Mouse (Mus musculus): ENCODE measurements around the gene Zfp653. TPM values are rescaled to one million over a fixed set of nuclear protein-coding genes. Genes with fewer than 3 reads are reported as not detected.
A peak's percentile ranks its signal among the peaks of the same experiment; 100 is the strongest.

The Zfp653 gene
- polyA plus RNA-seq, 1 experiment from 2014 or later: 12.4 TPM

GRCm38 (mm10) chr9:22049721-22050270, 21.4 kb downstream of the Zfp653 start:
- Histone ChIP-seq H3K27me3 (ENCODE audit: control insufficient read depth, insufficient read depth, low read length) (no peaks in the 10 kb centered on the region), H3K9me3 (ENCODE audit: control insufficient read depth, low read length) (no peaks in the 10 kb centered on the region), H3K9ac (peak overlapping the region; percentile 99), H3K4me1 (replicated peaks; ENCODE audit: control insufficient read depth, insufficient read depth, low read length) (peaks cover 40% of the 10 kb centered on the region), H3K4me3 (replicated peaks; ENCODE audit: low read length) (peak overlapping the region; percentile 96), H3K4me2 (replicated peaks) (peak overlapping the region; percentile 87), H3K36me3 (replicated peaks; ENCODE audit: control insufficient read depth, insufficient read depth) (no peaks in the 10 kb centered on the region), H3K27ac (peak overlapping the region; percentile 94)
- WGBS: 19% methylated on average over 4 of the region's 4 CpGs
- no peak for DNase-seq (ENCODE audit: low spot score)
- no peak for ATAC-seq (ENCODE audit: low FRiP score)

- peak overlapping the region; percentile 94 for H3K27ac ChIP-seq
- peaks cover 36% of the 10 kb centered on the region for H3K4me1 ChIP-seq (replicated peaks; ENCODE audit: control insufficient read depth, insufficient read depth, low read length)
- no peaks in the 10 kb centered on the region for H3K27me3 ChIP-seq (ENCODE audit: control insufficient read depth, insufficient read depth, low read length)
- H3K9me3 ChIP-seq (ENCODE audit: control insufficient read depth, low read length): no peaks in the 10 kb centered on the region
- ATAC-seq (ENCODE audit: low FRiP score): no peak
- H3K4me2 ChIP-seq (replicated peaks): peak overlapping the region; percentile 87
- peak overlapping the region; percentile 99 for H3K9ac ChIP-seq
- H3K36me3 ChIP-seq (replicated peaks; ENCODE audit: control insufficient read depth, insufficient read depth): no peaks in the 10 kb centered on the region
- 69% methylated on average over 10 of the region's 11 CpGs for WGBS
- peak overlapping the region; percentile 96 for H3K4me3 ChIP-seq (replicated peaks; ENCODE audit: low read length)
- no peak for DNase-seq (ENCODE audit: low spot score)
Observed at GRCm38 (mm10) chr9:22049315-22049714, 21.9 kb downstream of the Zfp653 start.

- 54% methylated on average over 9 of the region's 9 CpGs for WGBS
- Histone ChIP-seq H3K4me2 (replicated peaks) (peak overlapping the region; percentile 87), H3K9me3 (ENCODE audit: control insufficient read depth, low read length) (no peaks in the 10 kb centered on the region), H3K4me3 (replicated peaks; ENCODE audit: low read length) (no peak overlapping the region), H3K27ac (no peak overlapping the region), H3K4me1 (replicated peaks; ENCODE audit: control insufficient read depth, insufficient read depth, low read length) (peaks cover 38% of the 10 kb centered on the region), H3K9ac (0 out of 2 replicates have a peak overlapping the region, but pooled peaks have one; percentile 40), H3K27me3 (ENCODE audit: control insufficient read depth, insufficient read depth, low read length) (no peaks in the 10 kb centered on the region), H3K36me3 (replicated peaks; ENCODE audit: control insufficient read depth, insufficient read depth) (no peaks in the 10 kb centered on the region)
- DNase-seq (ENCODE audit: low spot score) (no peak), ATAC-seq (ENCODE audit: low FRiP score) (no peak)
Observed at GRCm38 (mm10) chr9:22047329-22047728, 23.8 kb downstream of the Zfp653 start.

- Histone ChIP-seq H3K27me3 (ENCODE audit: control insufficient read depth, insufficient read depth, low read length) (no peaks in the 10 kb centered on the region), H3K4me1 (replicated peaks; ENCODE audit: control insufficient read depth, insufficient read depth, low read length) (peaks cover 6% of the 10 kb centered on the region; the same call in 1 of the 2 replicates), H3K36me3 (replicated peaks; ENCODE audit: control insufficient read depth, insufficient read depth) (no peaks in the 10 kb centered on the region), H3K27ac (no peak overlapping the region), H3K9me3 (ENCODE audit: control insufficient read depth, low read length) (no peaks in the 10 kb centered on the region), H3K4me3 (replicated peaks; ENCODE audit: low read length) (no peak overlapping the region), H3K9ac (no peak overlapping the region), H3K4me2 (replicated peaks) (no peak overlapping the region)
- ATAC-seq (ENCODE audit: low FRiP score) (no peak), DNase-seq (ENCODE audit: low spot score) (no peak)
- WGBS: 72% methylated on average over 2 of the region's 2 CpGs
Observed at GRCm38 (mm10) chr9:22041832-22042231, 29.3 kb downstream of the Zfp653 start.

- no peaks in the 10 kb centered on the region for H3K27me3 ChIP-seq (ENCODE audit: control insufficient read depth, insufficient read depth, low read length)
- no peaks in the 10 kb centered on the region for H3K9me3 ChIP-seq (ENCODE audit: control insufficient read depth, low read length)
- peaks cover 40% of the 10 kb centered on the region for H3K36me3 ChIP-seq (replicated peaks; ENCODE audit: control insufficient read depth, insufficient read depth)
- WGBS: 82% methylated on average over 10 of the region's 10 CpGs
- H3K9ac ChIP-seq: no peak overlapping the region
- DNase-seq (ENCODE audit: low spot score): no peak
- no peak overlapping the region for H3K27ac ChIP-seq
- H3K4me1 ChIP-seq (replicated peaks; ENCODE audit: control insufficient read depth, insufficient read depth, low read length): peaks cover 16% of the 10 kb centered on the region
- H3K4me3 ChIP-seq (replicated peaks; ENCODE audit: low read length): no peak overlapping the region
- H3K4me2 ChIP-seq (replicated peaks): no peak overlapping the region
- no peak for ATAC-seq (ENCODE audit: low FRiP score)
Observed at GRCm38 (mm10) chr9:22037826-22038225, 33.4 kb downstream of the Zfp653 start.

GRCm38 (mm10) chr9:22035300-22036044, 35.7 kb downstream of the Zfp653 start:
- WGBS: 19% methylated on average over 6 of the region's 6 CpGs
- Histone ChIP-seq H3K4me1 (replicated peaks; ENCODE audit: control insufficient read depth, insufficient read depth, low read length) (peaks cover 13% of the 10 kb centered on the region), H3K9ac (no peak overlapping the region), H3K36me3 (replicated peaks; ENCODE audit: control insufficient read depth, insufficient read depth) (peaks cover 64% of the 10 kb centered on the region), H3K27me3 (ENCODE audit: control insufficient read depth, insufficient read depth, low read length) (no peaks in the 10 kb centered on the region), H3K4me2 (replicated peaks) (no peak overlapping the region), H3K4me3 (replicated peaks; ENCODE audit: low read length) (no peak overlapping the region), H3K9me3 (ENCODE audit: control insufficient read depth, low read length) (no peaks in the 10 kb centered on the region), H3K27ac (no peak overlapping the region)
- ATAC-seq (ENCODE audit: low FRiP score) (peak; percentile 58; the same call in 1 of the 2 replicates), DNase-seq (ENCODE audit: low spot score) (no peak)

- Histone ChIP-seq H3K27me3 (ENCODE audit: control insufficient read depth, insufficient read depth, low read length) (no peaks in the 10 kb centered on the region), H3K9ac (no peak overlapping the region), H3K4me2 (replicated peaks) (no peak overlapping the region), H3K27ac (no peak overlapping the region), H3K9me3 (ENCODE audit: control insufficient read depth, low read length) (no peaks in the 10 kb centered on the region), H3K4me3 (replicated peaks; ENCODE audit: low read length) (no peak overlapping the region), H3K36me3 (replicated peaks; ENCODE audit: control insufficient read depth, insufficient read depth) (peaks cover 89% of the 10 kb centered on the region), H3K4me1 (replicated peaks; ENCODE audit: control insufficient read depth, insufficient read depth, low read length) (peaks cover under 1% of the 10 kb centered on the region)
- 93% methylated on average over 9 of the region's 9 CpGs for WGBS
- DNase-seq (ENCODE audit: low spot score) (no peak), ATAC-seq (ENCODE audit: low FRiP score) (no peak)
Observed at GRCm38 (mm10) chr9:22030386-22030785, 40.8 kb downstream of the Zfp653 start.

GRCm38 (mm10) chr9:22028467-22028866, 42.7 kb downstream of the Zfp653 start:
- H3K36me3 ChIP-seq (replicated peaks; ENCODE audit: control insufficient read depth, insufficient read depth): peaks cover 89% of the 10 kb centered on the region
- H3K4me2 ChIP-seq (replicated peaks): no peak overlapping the region
- WGBS: 19% methylated on average over 7 of the region's 7 CpGs
- no peak overlapping the region for H3K9ac ChIP-seq
- ATAC-seq (ENCODE audit: low FRiP score): no peak
- no peak overlapping the region for H3K27ac ChIP-seq
- H3K4me1 ChIP-seq (replicated peaks; ENCODE audit: control insufficient read depth, insufficient read depth, low read length): no peaks in the 10 kb centered on the region
- H3K4me3 ChIP-seq (replicated peaks; ENCODE audit: low read length): no peak overlapping the region
- no peak for DNase-seq (ENCODE audit: low spot score)
- no peaks in the 10 kb centered on the region for H3K27me3 ChIP-seq (ENCODE audit: control insufficient read depth, insufficient read depth, low read length)
- H3K9me3 ChIP-seq (ENCODE audit: control insufficient read depth, low read length): no peaks in the 10 kb centered on the region

GRCm38 (mm10) chr9:22024592-22024991, 46.6 kb downstream of the Zfp653 start:
- H3K9me3 ChIP-seq (ENCODE audit: control insufficient read depth, low read length): no peaks in the 10 kb centered on the region
- H3K4me3 ChIP-seq (replicated peaks; ENCODE audit: low read length): no peak overlapping the region
- H3K27ac ChIP-seq: no peak overlapping the region
- DNase-seq (ENCODE audit: low spot score) (no peak), ATAC-seq (ENCODE audit: low FRiP score) (no peak)
- H3K4me1 ChIP-seq (replicated peaks; ENCODE audit: control insufficient read depth, insufficient read depth, low read length): no peaks in the 10 kb centered on the region
- H3K36me3 ChIP-seq (replicated peaks; ENCODE audit: control insufficient read depth, insufficient read depth): peaks cover 70% of the 10 kb centered on the region
- no peak overlapping the region for H3K4me2 ChIP-seq (replicated peaks)
- no peak overlapping the region for H3K9ac ChIP-seq
- 44% methylated on average over 8 of the region's 8 CpGs for WGBS
- no peaks in the 10 kb centered on the region for H3K27me3 ChIP-seq (ENCODE audit: control insufficient read depth, insufficient read depth, low read length)
